Mouse (Mus musculus) thymus, adult 2 months (tissue): ENCODE results near the gene Cd80.

Source experiments
- CTCF ChIP-seq: fragments of 200-500 bp; IDR thresholded peaks from 2 replicates; pipeline ENCODE4 v1.5.1; 2012; ENCODE audit warnings: mild to moderate bottlenecking, control low read depth, low read length, moderate library complexity, borderline replicate concordance; ENCODE audit not compliant: control insufficient read depth, poor library complexity, insufficient read depth; ENCODE audit errors: extremely low read depth
- POLR2A ChIP-seq: fragments of 200-500 bp; IDR thresholded peaks from 2 replicates; pipeline ENCODE4 v1.6.1; 2012; ENCODE audit warnings: mild to moderate bottlenecking, low read length, control low read depth, moderate library complexity; ENCODE audit not compliant: control insufficient read depth, poor library complexity, insufficient read depth; ENCODE audit errors: extremely low read depth

DNA sequence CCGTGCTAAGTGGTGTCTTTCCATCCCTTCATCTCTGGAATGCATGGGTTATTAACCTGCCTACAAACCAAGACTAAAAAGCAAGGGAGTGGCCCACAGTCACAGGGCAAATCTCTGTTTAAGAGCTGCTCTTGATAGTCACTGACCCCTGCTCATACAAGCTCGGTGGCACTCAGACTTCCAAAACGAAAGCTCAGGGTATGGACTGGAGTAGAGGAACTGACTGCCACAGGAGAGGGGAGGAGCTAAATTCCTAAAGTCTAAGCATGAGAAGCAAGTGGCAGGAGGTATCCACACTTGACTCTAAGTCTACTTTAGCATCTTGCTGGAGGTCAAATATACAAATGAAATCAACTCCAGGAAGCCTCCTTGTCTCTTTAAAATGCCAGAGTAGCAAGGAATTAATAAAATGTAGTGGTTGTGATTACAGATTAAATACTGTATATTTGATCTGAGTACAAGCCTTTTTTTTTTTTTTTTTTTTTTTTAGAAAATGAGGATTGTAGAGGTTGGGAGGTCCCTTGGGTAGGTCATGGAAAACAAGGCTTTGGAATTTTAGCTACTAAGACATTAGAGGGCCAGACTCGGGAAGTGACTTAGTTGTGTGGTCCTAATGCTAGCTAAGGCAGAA, 20.4 kb downstream of the Cd80 start:
- TF ChIP-seq CTCF (no peak), POLR2A (no peak)
